Comparison of ENCODE assay signal across 8 mouse cellular contexts in the genomic region with DNA sequence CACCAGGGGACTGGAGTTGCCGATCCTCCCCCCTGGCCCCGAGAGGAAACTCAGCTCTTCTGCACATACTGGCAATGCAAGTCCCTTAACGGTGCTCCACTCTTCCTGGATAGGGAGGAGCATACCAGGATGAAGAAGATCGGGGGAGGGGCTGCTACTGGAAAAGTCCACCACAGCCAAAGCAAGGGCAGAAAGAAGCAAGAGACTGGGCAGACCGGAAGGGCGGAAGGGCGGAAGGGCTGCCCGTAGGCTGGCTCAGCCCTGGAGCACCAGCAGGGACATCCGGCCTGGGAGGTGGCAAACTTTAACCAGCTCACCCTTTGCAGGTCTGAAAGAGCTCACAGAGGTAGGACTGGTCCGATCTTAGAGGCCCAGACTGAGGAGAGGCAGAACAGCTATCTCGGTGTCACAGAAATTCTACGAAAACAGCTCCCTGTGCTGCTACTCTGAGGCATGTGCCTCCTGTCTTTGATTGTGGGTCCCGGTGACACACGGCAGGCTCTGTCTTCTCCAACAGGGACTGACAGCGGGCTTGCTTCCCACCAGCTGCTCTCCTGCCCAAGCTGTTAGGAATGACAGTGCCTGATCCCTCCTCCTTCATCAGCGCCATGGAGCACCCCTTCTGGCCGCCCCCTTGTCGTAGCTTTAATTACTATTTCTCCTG.
A peak's percentile ranks its signal among the peaks of the same experiment; 100 is the strongest.
DNase-seq lines count a peak whose midpoint lies in the region; ATAC-seq lines count a peak whose summit lies in the region.

No protein-coding gene starts in this region.

- H3K4me3 ChIP-seq in forebrain, embryonic 16.5 days (replicated peaks; ENCODE audit: low read length) = no peak overlapping the region
- no peak overlapping the region for H3K4me3 ChIP-seq in midbrain, embryonic 16.5 days (ENCODE audit: low read depth, low read length)

- peaks cover 70% of the 10 kb centered on the region for H3K4me1 ChIP-seq in forebrain, embryonic 16.5 days (replicated peaks; ENCODE audit: control insufficient read depth, insufficient read depth, low read length)
- H3K4me1 ChIP-seq in midbrain, embryonic 16.5 days (ENCODE audit: control insufficient read depth, insufficient read depth, low read length) = peaks cover 67% of the 10 kb centered on the region

- H3K9me3 ChIP-seq in forebrain, embryonic 16.5 days (ENCODE audit: control insufficient read depth, low read length) = no peaks in the 10 kb centered on the region
- H3K9me3 ChIP-seq in midbrain, embryonic 16.5 days (replicated peaks; ENCODE audit: control insufficient read depth, low read length, poor library complexity, severe bottlenecking) = no peaks in the 10 kb centered on the region

- WGBS in forebrain, embryonic 16.5 days = 58% methylated on average over 18 of the region's 18 CpGs
- 58% methylated on average over 18 of the region's 18 CpGs for WGBS in midbrain, embryonic 16.5 days

- H3K36me3 ChIP-seq in forebrain, embryonic 16.5 days (ENCODE audit: control insufficient read depth, insufficient read depth) = no peaks in the 10 kb centered on the region
- H3K36me3 ChIP-seq in midbrain, embryonic 16.5 days (ENCODE audit: control insufficient read depth, insufficient read depth, low read length) = no peaks in the 10 kb centered on the region

- DNase-seq in kidney, adult 9 months = peak; percentile 20
- DNase-seq in kidney, adult 11 months = no peak
- DNase-seq in kidney, postnatal 14 days = peak; percentile 42
- no peak for DNase-seq in B cell, adult 2 months
- DNase-seq in left cerebral cortex, postnatal 36 days (ENCODE audit: low spot score in 2 of 2) = no peak
- DNase-seq in embryo, embryonic 11 days = no peak

- no peak for ATAC-seq in forebrain, embryonic 16.5 days
- ATAC-seq in midbrain, embryonic 16.5 days = no peak

- peak overlapping the region; percentile 0; the same call in 1 of the 2 replicates for H3K9ac ChIP-seq in forebrain, embryonic 16.5 days (replicated peaks; ENCODE audit: low read depth, low read length)
- H3K9ac ChIP-seq in midbrain, embryonic 16.5 days (ENCODE audit: low read depth, low read length) = peak overlapping the region; percentile 28; the same call in 1 of the 2 replicates

- H3K4me2 ChIP-seq in forebrain, embryonic 16.5 days (ENCODE audit: low read length) = no peak overlapping the region
- no peak overlapping the region for H3K4me2 ChIP-seq in midbrain, embryonic 16.5 days (ENCODE audit: low read length)

- H3K27ac ChIP-seq in forebrain, embryonic 16.5 days (ENCODE audit: low read length) = peak overlapping the region; percentile 76
- H3K27ac ChIP-seq in midbrain, embryonic 16.5 days (ENCODE audit: low read length) = no peak overlapping the region; the same call in 1 of the 2 replicates

- intact Hi-C loops in left cerebral cortex, postnatal 36 days (cut with DNase I) = no loop called here

- no peaks in the 10 kb centered on the region for H3K27me3 ChIP-seq in forebrain, embryonic 16.5 days (replicated peaks; ENCODE audit: control insufficient read depth, insufficient read depth, low read length)
- no peaks in the 10 kb centered on the region for H3K27me3 ChIP-seq in midbrain, embryonic 16.5 days (ENCODE audit: control insufficient read depth, insufficient read depth, low read depth, low read length)

Comparison
In these comparisons a context has a peak if more than half of its experiments do, and no peak if none do; other contexts are left out.
1. DNase-seq: peak in kidney, adult 9 months (single experiment) and kidney, postnatal 14 days (single experiment); none in kidney, adult 11 months (single experiment), B cell, adult 2 months (0 of 2), left cerebral cortex, postnatal 36 days (0 of 2) and embryo, embryonic 11 days (single experiment).